Mouse (Mus musculus): ENCODE measurements at regions not wholly inside any gene's neighbourhood (a gene's known extent, or its start where the extent isn't known, plus 50 kb on each side); places are given as distances from the start of the nearest gene placed in this dataset.
"Not testable (repeated sequence)": the region's sequence is repeated elsewhere in the genome, so short reads cannot be mapped to it uniquely, and the experiment has no call there.

DNA sequence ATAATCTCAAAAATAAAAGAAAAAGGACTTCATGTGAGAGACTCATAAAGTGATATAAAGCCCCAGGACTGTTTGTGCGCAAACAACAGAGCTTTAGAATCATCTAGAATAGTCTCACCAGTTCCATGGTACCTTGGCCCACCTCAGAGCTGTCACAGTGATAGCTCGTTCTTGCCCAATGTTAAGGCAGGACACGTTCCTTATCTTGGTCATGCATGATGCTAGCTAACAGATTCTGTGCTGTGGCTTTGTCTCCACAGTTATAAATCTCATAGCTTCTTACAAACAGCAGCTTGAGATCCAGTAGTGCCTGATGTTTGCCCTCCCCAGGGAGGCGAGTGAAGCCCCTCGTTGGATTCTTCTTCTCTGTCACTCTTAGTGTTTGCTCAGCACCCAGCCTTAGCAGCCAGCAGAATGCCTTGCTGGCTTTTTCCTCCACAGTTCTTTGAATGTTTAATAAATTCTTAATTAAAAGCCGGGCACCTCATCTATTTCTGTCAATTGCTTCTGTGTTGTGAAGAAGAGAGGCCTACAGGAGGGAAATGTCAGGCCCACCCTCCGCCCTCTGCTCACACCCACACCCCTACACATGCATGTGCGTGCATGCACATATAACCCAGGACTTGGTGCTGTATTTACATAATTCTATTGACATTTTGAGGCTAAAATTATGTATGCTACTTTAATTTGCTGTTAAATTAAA is 515.6 kb upstream of the Fam160b2 start:
- no peak for DNase-seq (ENCODE audit: low spot score in 2 of 2)

DNA sequence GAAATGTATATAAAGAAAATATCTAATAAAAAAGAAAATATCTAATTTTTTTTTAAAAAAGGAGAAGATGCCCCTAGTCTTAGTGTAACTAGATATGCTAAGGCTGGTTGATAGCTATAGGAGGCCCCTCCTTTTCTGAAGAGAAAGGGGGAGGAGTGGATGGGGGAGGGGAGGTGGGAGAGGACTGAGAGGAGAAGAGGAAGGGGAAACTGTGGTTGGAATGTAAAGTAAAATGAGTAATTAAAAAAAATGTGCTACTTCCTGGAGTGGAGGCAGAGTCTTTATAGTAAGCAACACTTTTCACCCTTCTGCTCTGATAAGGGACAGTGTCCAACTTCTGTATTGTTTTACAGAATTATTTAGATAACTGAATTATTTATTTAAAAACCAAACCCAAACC is 513.6 kb upstream of the Fam160b2 start:
- DNase-seq (ENCODE audit: low spot score in 2 of 2): no peak

DNA sequence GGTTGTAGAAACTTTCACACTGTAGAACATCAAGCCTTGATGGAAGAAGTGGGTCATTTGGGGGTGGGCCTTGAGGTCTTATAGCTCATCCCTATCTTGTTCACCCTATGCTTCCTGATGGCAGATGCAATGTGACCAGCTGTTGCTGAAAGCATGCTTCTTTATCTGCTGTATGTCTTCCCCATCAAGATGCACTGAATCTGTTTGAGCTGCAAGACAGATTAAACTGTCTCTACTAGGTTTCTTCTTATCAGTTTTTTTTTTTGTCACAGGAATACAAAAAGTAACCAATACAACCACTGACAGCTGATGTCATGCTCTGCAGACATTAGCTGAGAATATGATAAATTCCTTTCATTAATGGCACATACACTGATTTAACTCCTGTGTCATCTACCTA is 505.0 kb upstream of the Fam160b2 start:
- DNase-seq (ENCODE audit: low spot score in 2 of 2): no peak

DNA sequence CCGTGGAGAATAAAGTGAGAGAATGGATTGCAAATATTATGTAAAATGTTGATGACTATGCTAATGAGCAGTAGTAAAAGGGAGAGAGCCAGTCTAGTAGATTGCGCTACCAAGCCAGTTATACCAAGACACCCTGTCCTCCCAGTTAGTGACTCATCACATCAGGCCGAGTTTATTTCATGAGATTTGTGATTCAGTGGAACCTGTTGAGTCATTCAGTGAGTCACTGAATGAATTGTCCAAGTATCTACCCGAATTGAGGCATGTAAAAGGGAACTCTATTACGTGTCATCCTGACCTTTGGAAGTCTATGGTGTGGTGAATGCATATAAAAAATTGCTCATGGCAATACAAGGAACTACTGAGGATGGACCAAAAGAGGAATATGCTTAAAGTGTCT is 504.3 kb upstream of the Fam160b2 start:
- DNase-seq (ENCODE audit: low spot score in 2 of 2): no peak

DNA sequence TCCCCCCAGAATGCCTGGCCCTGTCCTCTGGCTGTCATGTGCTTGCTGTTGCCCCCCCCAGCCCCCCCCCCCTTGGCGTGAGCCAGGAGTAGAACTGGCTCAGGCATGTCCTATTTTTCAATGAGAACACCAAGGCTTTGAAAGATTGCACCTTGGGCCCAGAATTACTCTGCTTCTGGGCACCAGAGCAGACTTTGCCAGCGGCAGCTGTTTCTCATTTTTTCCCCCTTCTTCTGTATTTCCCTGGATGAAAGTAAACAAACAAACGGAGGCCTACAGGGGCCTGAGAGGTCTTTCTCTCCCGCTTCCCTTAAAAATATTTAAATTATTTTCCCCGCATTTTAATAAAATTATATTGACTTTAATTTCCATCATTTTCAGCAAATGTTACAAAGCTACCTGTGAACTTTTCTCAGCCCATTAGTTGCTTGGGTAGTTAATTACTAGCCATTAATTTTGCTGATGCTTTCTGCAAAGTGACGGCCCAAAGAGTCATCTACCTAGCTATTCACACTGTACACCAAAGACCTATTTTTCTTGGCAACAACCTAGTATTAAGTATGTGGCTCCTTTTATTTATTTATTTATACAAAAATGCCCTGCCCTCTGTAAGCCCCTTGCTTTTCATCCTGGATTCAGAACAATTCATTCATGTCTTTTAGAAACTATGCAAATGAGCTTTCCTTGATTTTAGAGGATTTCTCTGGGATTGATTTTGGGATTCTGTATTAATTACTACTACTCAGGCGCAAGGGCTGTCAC is 496.2 kb upstream of the Fam160b2 start:
- no peak for DNase-seq (ENCODE audit: low spot score in 2 of 2)

DNA sequence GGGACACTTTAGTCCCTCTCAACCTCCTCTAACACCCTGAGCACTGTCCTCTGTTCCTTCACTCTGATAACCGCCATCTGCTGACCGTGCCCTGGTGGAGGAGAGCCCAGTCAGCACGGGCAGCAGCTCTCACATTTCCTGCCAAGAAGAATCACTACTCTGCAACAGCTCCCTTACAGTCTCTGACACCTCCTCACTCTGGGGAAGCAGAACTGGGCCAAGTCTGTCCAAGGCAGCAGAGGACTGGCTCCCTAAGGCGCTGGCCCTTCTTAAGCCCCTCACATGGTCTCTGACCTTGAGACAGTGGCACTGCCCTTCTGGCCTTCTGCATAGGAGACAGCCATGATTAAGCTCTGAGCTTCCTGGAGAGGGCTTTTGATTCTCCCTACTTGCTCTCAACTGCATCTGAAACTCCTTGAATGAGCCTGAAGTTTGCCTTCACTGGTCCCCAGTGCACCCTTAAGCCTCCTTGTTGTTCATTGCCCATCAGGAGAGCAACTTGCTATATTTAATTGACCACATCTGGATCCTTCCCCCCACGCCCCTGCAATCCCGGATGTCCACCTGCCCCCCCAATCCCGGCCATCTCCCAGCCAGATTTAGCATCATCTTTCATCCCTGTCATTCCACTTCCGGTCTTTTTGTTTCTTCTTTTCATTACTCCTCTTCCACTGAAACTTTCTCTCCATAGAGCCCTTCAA is 493.1 kb upstream of the Fam160b2 start:
- no peak for DNase-seq (ENCODE audit: low spot score in 2 of 2)

DNA sequence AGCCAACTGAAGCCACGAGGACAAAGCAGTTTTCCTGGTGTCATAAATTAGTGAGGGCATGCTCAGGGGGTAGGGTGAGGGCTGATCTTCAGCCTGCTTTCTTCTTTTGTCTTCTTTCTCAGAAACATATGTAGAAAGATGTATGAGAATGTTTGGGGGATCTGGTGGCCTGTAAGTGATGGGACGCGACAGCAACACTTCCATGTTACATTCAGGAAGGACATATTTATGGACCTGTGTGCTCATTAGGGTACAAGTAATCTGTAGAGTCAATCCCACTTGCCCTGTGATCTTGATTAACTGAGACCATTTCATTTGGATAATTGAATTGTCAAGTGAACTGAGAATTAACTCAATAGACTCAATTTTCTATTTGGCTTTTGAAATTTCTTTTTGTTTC is 486.1 kb upstream of the Fam160b2 start:
- DNase-seq (ENCODE audit: low spot score in 2 of 2): no peak

DNA sequence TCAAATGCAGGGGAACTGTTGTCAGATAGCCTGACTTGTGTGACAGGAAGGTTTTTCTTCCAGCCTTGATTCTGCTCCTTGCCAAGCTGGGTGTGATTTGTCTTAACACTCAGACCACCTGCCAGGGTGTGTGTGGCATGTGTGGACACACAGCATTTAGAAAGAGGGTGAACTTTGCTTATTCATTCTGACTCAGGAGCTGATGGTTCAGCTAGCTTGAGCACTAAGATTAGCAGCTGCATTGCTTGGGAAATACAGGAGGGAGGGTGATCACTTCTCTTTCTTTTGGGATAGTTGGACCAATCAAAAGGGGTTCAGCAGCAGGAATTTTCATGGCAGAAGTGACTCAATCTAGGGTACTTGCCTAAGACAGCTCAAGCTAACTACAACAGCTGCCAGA is 482.7 kb upstream of the Fam160b2 start:
- DNase-seq (ENCODE audit: low spot score in 2 of 2): no peak

DNA sequence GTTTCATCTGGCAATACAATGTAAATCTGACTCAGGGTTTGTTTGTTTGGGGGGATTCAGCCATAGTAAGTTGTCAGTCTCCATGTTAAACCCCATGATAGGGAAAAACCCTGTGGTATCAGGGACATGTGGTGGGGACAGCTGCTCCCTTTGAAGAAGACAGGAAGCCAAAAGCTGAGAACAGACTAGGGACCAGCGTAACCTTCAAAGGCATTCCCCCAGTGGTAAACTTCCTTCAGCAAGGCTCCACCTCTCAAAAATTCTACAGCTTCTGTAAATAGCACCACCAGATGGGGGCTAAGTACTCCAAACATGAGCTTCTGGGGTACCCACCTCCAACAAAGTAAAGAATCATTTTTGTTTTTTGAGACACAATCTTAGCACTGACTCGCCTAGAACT is 476.0 kb upstream of the Fam160b2 start:
- DNase-seq (ENCODE audit: low spot score in 2 of 2): no peak

DNA sequence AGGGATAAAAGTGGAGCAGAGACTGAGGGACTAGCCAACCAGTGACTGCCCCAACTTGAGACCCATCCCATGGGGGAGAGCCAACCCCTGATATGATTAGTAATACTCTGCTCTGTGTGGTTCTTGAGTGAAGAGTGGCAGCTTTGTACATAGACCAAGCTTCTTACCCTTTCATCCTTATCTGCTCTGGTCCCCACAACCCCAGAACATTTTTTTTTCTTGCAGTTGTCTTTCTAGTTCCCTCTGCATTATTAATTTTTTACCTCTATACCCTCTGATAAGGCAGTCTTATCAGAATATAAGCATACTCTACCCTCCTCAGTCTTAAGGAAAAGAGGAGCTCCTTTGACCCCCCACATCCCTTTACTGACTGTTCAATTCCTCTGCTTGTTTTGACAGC is 474.4 kb upstream of the Fam160b2 start:
- DNase-seq (ENCODE audit: low spot score in 2 of 2): no peak

DNA sequence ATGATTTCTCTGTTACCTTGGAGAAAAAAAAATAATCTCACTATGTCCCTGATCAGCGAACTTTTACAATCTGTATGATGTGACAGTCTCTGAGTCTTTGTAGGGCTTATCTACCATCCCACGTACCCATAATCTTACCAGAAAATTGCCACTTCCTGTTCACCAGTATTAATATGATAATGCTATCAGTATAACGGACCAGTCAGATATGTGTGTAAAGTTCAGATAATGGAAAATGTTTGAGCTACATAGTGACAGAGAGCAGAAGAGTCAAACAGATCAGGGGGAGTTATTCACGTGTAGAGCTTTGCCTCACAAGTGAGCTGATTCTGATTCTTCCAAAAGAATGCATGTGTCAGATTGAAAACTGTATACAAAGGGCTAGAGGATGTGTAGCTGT is 466.0 kb upstream of the Fam160b2 start:
- no peak for DNase-seq (ENCODE audit: low spot score in 2 of 2)

DNA sequence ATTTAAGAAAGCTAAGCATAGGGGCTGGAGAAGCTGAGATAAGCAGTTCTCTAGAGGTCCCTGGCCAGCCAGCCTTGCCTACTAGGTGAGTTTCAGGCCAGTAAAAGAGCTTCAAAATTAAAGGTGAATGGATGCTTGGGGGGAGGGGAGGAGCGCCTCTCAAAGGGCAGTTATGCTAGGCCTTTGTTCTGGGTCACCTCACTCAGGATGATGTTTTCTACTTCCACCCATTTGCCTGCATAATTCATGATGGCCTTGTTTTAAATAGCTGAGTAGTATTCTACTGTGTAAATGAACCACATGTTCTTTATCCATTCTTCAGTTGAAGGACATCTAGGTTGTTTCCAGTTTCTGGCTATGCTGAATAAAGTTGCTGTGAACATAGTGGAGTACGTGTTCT is 457.0 kb upstream of the Fam160b2 start:
- DNase-seq (ENCODE audit: low spot score in 2 of 2): no peak

DNA sequence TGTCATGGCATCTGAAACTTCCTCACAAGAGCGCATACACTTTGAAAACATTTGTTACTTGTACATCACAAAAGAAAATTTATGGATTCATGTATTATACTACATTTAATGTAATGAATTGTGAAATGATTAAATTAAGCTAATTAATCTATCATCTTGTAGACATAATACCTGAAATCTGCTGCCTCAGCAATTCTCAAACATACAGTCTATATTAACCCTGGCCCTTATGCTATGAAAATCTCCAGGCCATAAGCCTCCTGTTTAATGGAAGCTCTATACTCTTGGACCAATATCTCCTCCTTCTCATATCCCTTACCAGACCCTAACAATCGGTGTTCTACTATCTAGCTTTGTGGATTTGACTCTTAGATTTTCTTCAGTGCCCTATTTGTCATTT is 455.8 kb upstream of the Fam160b2 start:
- DNase-seq (ENCODE audit: low spot score in 2 of 2): no peak

DNA sequence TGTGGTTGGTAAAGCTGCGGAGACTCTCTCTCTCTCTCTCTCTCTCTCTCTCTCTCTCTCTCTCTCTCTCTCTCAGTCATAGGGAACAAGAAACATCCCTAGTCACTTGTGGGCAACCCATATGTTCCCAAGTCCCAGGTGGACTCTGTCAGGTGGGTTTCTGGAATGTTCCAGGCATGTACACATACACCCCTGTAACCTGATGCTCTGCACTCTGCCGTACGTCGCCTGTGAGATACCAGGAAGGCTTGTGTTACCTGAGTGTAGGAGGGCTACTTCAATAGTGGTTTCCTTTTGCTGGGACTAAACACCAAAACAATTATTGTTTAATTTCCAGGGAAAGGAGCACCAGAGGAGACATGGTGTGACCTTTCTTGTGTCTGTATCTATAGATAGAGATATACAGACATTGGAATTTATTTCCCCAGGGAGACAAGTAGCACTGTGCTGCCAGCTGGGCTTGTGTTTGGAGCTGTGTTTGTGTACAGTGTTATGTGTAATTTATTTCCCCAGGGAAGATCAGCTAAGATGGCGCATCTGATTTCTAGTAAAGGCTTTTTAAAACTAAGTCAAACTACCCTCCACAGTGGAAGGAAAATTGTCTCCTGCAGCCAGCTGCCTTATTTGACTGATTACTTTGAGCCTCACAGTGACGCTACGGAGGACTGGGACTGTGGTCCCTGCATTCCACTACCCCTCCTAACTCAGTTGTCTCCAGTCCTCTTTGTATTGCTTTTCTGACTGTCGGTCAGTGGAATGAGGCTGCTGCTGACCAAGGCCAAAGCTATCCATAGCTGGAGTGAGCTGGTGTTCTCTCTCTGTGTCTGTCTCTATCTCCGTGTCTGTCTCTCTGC is 454.4 kb upstream of the Fam160b2 start:
- no peak for DNase-seq (ENCODE audit: low spot score in 2 of 2)

DNA sequence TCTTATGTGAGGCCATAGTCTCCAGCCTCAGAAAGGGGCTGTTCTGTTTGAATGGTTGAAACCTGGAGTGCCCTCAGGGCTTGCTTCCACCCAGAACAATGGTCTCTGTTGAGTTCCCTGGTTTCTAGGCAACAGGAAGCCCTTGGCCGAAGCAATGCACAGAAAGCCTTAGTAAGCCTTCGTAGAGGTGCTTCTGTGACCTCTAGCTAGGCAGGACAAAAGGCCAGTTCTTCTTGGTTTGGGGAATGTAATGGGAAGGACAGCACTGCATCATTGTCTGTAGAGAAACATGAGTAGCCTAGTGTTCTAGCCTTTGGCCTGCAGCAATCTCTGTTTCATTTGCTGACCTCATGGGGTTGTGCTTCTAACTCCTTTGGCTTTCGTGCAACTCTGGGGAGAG is 447.5 kb upstream of the Fam160b2 start:
- DNase-seq (ENCODE audit: low spot score in 2 of 2): no peak

DNA sequence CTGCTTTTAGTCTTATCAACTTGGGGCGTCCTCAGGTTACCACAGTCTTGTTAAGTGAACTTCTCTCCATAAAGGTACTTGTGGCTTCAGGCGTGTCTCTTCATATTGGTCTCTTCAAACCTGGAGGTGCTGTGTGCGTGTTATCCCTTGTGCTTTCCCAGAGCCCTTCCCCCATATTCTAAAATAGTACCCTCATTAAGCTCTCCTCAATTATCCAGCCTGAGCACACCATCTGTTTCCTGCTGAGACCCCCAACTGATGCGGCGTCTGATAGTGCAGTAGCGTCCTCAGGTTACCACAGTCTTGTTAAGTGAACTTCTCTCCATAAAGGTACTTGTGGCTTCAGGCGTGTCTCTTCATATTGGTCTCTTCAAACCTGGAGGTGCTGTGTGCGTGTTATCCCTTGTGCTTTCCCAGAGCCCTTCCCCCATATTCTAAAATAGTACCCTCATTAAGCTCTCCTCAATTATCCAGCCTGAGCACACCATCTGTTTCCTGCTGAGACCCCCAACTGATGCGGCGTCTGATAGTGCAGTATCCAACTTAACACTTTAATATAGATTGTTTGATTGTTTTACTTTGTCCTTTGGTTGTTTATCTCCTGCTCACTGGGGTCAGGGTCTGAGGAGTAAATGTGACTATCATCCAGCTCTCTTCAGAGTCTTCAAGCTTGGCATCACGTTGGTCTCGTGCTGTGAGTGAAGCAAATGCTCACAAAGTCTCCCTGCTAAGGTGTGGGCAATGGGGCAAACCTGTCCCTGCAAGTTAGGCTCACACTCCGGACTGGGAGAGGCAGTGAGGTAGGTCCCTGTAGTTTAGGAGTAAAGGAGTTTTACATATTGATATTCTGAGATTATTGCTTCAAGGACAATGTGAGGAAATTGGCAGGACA is 444.5 kb upstream of the Fam160b2 start:
- not testable (repeated sequence) for DNase-seq (ENCODE audit: low spot score in 2 of 2)

DNA sequence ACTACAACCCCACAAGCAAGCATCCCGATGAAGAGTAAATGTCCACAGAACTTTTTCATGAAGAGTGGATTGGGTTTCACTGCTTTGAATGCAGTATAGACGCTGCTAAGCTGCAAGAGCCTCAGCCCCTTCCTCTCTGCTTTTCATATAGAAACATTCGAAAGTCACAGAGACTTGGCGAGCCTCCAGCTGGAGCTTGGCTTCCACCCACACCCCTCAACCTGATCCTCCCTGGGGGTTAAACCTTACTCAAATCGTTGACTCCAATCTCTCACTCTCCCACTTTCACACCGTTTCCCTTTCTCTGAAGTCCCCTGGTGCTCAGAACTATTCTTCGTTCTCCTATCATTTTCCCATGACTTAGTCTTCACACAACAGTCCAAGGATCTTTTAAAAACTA is 437.0 kb upstream of the Fam160b2 start:
- DNase-seq (ENCODE audit: low spot score in 2 of 2): no peak

DNA sequence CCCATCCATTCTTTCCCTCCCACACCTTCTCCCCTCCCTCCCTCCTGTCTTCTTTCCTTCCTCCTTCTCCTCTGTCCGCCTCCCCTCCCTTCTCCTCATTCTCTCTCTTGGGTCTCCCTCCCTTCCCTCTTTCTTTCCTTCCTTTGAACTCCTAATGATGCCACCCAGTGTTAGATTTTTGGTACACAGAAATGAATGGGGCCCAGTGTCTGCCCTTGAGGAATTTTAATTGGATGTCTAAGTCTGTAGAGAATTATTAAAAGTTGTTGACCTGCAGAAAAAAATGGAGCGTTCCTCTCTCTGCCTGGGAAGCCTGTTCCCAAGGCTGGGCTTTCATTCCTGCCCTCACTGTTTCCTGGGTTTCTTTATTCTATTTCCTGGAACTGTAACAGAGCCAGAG is 434.0 kb upstream of the Fam160b2 start:
- no peak for DNase-seq (ENCODE audit: low spot score in 2 of 2)

DNA sequence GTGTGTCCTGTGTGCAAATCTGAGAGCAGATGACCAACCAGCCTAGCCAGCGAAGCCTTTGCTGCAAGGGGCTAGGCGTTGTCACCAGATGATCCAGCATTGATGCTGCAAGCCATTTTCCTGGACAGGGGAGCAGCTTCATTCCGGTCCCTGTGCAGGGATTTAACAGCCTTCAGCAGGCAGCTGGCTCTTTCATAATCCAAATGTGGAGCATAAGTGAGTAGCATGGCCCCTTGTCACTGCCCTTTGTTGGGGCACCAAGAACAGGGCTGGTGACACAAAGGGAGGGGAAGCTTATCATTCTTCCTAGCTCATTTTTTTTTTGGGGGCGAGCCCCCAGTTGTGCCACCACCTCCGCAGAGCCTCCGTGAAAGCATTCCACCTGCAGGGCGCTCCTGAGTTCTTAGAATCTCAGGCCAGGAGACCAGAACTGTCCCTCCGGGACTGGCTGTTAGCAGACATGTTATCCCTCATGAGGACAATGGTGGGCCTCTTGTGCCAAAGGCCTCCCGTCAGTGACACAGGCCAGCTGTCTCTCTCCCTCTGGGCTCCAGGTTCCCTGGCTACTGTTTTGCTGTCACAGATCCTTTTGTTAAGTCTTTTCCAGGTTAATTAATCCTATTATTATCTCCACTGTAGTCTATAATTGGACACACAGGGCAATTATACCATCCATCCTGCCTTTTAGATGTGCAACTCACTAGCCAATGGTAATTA is 430.7 kb upstream of the Fam160b2 start:
- DNase-seq (ENCODE audit: low spot score in 2 of 2): no peak

All from adrenal gland, adult 18-20 months (tissue).